Mouse (Mus musculus): ENCODE measurements around the gene Acads. TPM values are rescaled to one million over a fixed set of nuclear protein-coding genes. Genes with fewer than 3 reads are reported as not detected.
"Not testable (repeated sequence)": the region's sequence is repeated elsewhere in the genome, so short reads cannot be mapped to it uniquely, and the experiment has no call there.

Acads gene
- polyA plus RNA-seq, 1 experiment from 2014 or later, result 25.2 TPM

- Histone ChIP-seq H3K4me3 (no peak overlapping the region), H3K9me3 (no peaks in the 10 kb centered on the region), H3K27ac (no peak overlapping the region), H3K36me3 (peaks cover 14% of the 10 kb centered on the region), H3K9ac (no peak overlapping the region), H3K4me1 (replicated peaks) (peaks cover 15% of the 10 kb centered on the region), H3K4me2 (no peak overlapping the region), H3K27me3 (no peaks in the 10 kb centered on the region)
- ATAC-seq (ENCODE audit: low FRiP score), result no peak
- 82% methylated on average over 4 of the region's 4 CpGs for WGBS
Measured at GRCm38 (mm10) chr5:115074749-115075148, 44.4 kb downstream of the Acads start.

- not testable (repeated sequence) for H3K4me2 ChIP-seq; H3K27me3 ChIP-seq; H3K9me3 ChIP-seq; H3K9ac ChIP-seq; H3K27ac ChIP-seq; ATAC-seq (ENCODE audit: low FRiP score); H3K4me3 ChIP-seq
- Histone ChIP-seq H3K36me3 (peaks cover 14% of the 10 kb centered on the region), H3K4me1 (replicated peaks) (peaks cover 16% of the 10 kb centered on the region)
- WGBS, result 73% methylated on average over 8 of the region's 8 CpGs
Measured at GRCm38 (mm10) chr5:115073306-115073705, 45.8 kb downstream of the Acads start.

GRCm38 (mm10) chr5:115072143-115072542 lies 47.0 kb downstream of the Acads start:
- no peaks in the 10 kb centered on the region for H3K27me3 ChIP-seq
- no peak for ATAC-seq (ENCODE audit: low FRiP score)
- no peak overlapping the region for H3K4me2 ChIP-seq
- no peak overlapping the region for H3K4me3 ChIP-seq
- H3K4me1 ChIP-seq (replicated peaks), result peaks cover 22% of the 10 kb centered on the region
- no peak overlapping the region for H3K9ac ChIP-seq
- H3K9me3 ChIP-seq, result no peaks in the 10 kb centered on the region
- 94% methylated on average over 7 of the region's 7 CpGs for WGBS
- H3K27ac ChIP-seq, result no peak overlapping the region
- peaks cover 14% of the 10 kb centered on the region for H3K36me3 ChIP-seq

GRCm38 (mm10) chr5:115071096-115071901 lies 47.8 kb downstream of the Acads start:
- ATAC-seq (ENCODE audit: low FRiP score), result no peak
- Histone ChIP-seq H3K27me3 (no peaks in the 10 kb centered on the region), H3K4me1 (replicated peaks) (peaks cover 22% of the 10 kb centered on the region), H3K9me3 (no peaks in the 10 kb centered on the region), H3K27ac (no peak overlapping the region), H3K4me3 (no peak overlapping the region), H3K36me3 (peaks cover 14% of the 10 kb centered on the region), H3K9ac (no peak overlapping the region), H3K4me2 (no peak overlapping the region)
- WGBS, result 92% methylated on average over 11 of the region's 11 CpGs

GRCm38 (mm10) chr5:115070457-115070856 lies 48.7 kb downstream of the Acads start:
- H3K9ac ChIP-seq, result no peak overlapping the region
- peaks cover 6% of the 10 kb centered on the region for H3K36me3 ChIP-seq
- no peak overlapping the region for H3K4me2 ChIP-seq
- no peaks in the 10 kb centered on the region for H3K9me3 ChIP-seq
- H3K27ac ChIP-seq, result no peak overlapping the region
- peaks cover 22% of the 10 kb centered on the region for H3K4me1 ChIP-seq (replicated peaks)
- ATAC-seq (ENCODE audit: low FRiP score), result no peak
- H3K4me3 ChIP-seq, result no peak overlapping the region
- no peaks in the 10 kb centered on the region for H3K27me3 ChIP-seq
- 98% methylated on average over 2 of the region's 2 CpGs for WGBS

GRCm38 (mm10) chr5:115069611-115070010 lies 49.5 kb downstream of the Acads start:
- no peak overlapping the region for H3K9ac ChIP-seq
- H3K4me3 ChIP-seq, result no peak overlapping the region
- H3K27ac ChIP-seq, result no peak overlapping the region
- no peaks in the 10 kb centered on the region for H3K36me3 ChIP-seq
- no peaks in the 10 kb centered on the region for H3K9me3 ChIP-seq
- WGBS, result 95% methylated on average over 3 of the region's 3 CpGs
- no peaks in the 10 kb centered on the region for H3K27me3 ChIP-seq
- ATAC-seq (ENCODE audit: low FRiP score), result no peak
- H3K4me2 ChIP-seq, result no peak overlapping the region
- peaks cover 22% of the 10 kb centered on the region for H3K4me1 ChIP-seq (replicated peaks)

- Histone ChIP-seq H3K4me3 (no peak overlapping the region), H3K4me2 (no peak overlapping the region), H3K9me3 (no peaks in the 10 kb centered on the region), H3K4me1 (replicated peaks) (peaks cover 22% of the 10 kb centered on the region), H3K9ac (no peak overlapping the region), H3K36me3 (no peaks in the 10 kb centered on the region), H3K27ac (no peak overlapping the region), H3K27me3 (no peaks in the 10 kb centered on the region)
- no peak for ATAC-seq (ENCODE audit: low FRiP score)
- 93% methylated on average over 11 of the region's 11 CpGs for WGBS
Measured at GRCm38 (mm10) chr5:115068671-115069421, 50.3 kb downstream of the Acads start.

GRCm38 (mm10) chr5:115066245-115066644 lies 52.9 kb downstream of the Acads start:
- Histone ChIP-seq H3K4me2 (no peak overlapping the region), H3K27ac (no peak overlapping the region), H3K9ac (no peak overlapping the region), H3K4me1 (replicated peaks) (0 out of 2 replicates have a peak, but pooled peaks cover 9% of the 10 kb centered on the region), H3K9me3 (no peaks in the 10 kb centered on the region), H3K36me3 (no peaks in the 10 kb centered on the region), H3K4me3 (no peak overlapping the region), H3K27me3 (no peaks in the 10 kb centered on the region)
- no peak for ATAC-seq (ENCODE audit: low FRiP score)
- WGBS, result 80% methylated on average over 4 of the region's 4 CpGs

- Histone ChIP-seq H3K36me3 (no peaks in the 10 kb centered on the region), H3K4me1 (replicated peaks) (peaks cover 6% of the 10 kb centered on the region; the same call in 1 of the 2 replicates), H3K4me2 (no peak overlapping the region), H3K27ac (no peak overlapping the region), H3K9me3 (no peaks in the 10 kb centered on the region), H3K4me3 (no peak overlapping the region), H3K27me3 (no peaks in the 10 kb centered on the region), H3K9ac (no peak overlapping the region)
- WGBS, result 88% methylated on average over 7 of the region's 7 CpGs
- ATAC-seq (ENCODE audit: low FRiP score), result no peak
Measured at GRCm38 (mm10) chr5:115063391-115063790, 55.8 kb downstream of the Acads start.

GRCm38 (mm10) chr5:115062566-115062965 lies 56.6 kb downstream of the Acads start:
- Histone ChIP-seq H3K27me3 (no peaks in the 10 kb centered on the region), H3K4me3 (no peak overlapping the region), H3K9me3 (no peaks in the 10 kb centered on the region), H3K27ac (no peak overlapping the region), H3K4me1 (replicated peaks) (no peaks in the 10 kb centered on the region; the same call in 1 of the 2 replicates), H3K36me3 (no peaks in the 10 kb centered on the region), H3K4me2 (no peak overlapping the region), H3K9ac (no peak overlapping the region)
- 73% methylated on average over 1 of the region's 1 CpGs for whole genome bisulfite sequencing
- no peak for ATAC-seq (ENCODE audit: low FRiP score)

GRCm38 (mm10) chr5:115060977-115061376 lies 58.2 kb downstream of the Acads start:
- Histone ChIP-seq H3K4me3 (no peak overlapping the region), H3K36me3 (no peaks in the 10 kb centered on the region), H3K4me1 (replicated peaks) (no peaks in the 10 kb centered on the region; the same call in 1 of the 2 replicates), H3K27me3 (no peaks in the 10 kb centered on the region), H3K9me3 (no peaks in the 10 kb centered on the region), H3K27ac (no peak overlapping the region), H3K9ac (no peak overlapping the region), H3K4me2 (no peak overlapping the region)
- no peak for ATAC-seq (ENCODE audit: low FRiP score)
- WGBS, result 89% methylated on average over 3 of the region's 3 CpGs

All from hindbrain, embryonic 13.5 days (tissue).